ENCODE assay signal across 10 mouse cellular contexts in genomic region chr7:66342323-66342722, GRCm38 (mm10). TPM values are rescaled to one million over a fixed set of nuclear protein-coding genes. Genes with fewer than 3 reads are reported as not detected.
DNase-seq lines count a peak whose midpoint lies in the region; ATAC-seq and TF ChIP-seq lines count a peak whose summit lies in the region.
"Had no signal": no experiment of that assay in that cellular context is flagged by ENCODE, and none has a peak within 500 bp of the region (broad histone marks: within the 10 kb centered on the region; RNA-seq: fewer than 3 reads in every experiment).

No protein-coding gene starts in this region.

- no peak overlapping the region for H3K27ac ChIP-seq in kidney, embryonic 15.5 days
- H3K27ac ChIP-seq in ES-E14 (ENCODE audit: insufficient read depth, low read depth, low read length, poor library complexity, severe bottlenecking) = no peak overlapping the region
- H3K27ac ChIP-seq: lung, embryonic 15.5 days had no signal

- in situ Hi-C loops in ES-E14 (cut with MboI; ENCODE audit: low sequenced_read_pairs in 2 of 2, unreplicated experiment in 2 of 2) = no loop called here

- H3K4me1 ChIP-seq in kidney, embryonic 15.5 days = peaks cover 15% of the 10 kb centered on the region
- H3K4me1 ChIP-seq in ES-E14 (ENCODE audit: control insufficient read depth in 2 of 2, insufficient read depth in 2 of 2, low read length in 2 of 2, poor library complexity in 1 of 2) = no peaks in the 10 kb centered on the region

- no peak overlapping the region for H3K4me3 ChIP-seq in kidney, embryonic 15.5 days (replicated peaks)
- no peak overlapping the region for H3K4me3 ChIP-seq in ES-E14 (ENCODE audit: insufficient read depth in 1 of 2, low read depth in 1 of 2, low read length in 2 of 2, poor library complexity in 1 of 2, severe bottlenecking in 1 of 2)
- H3K4me3 ChIP-seq: lung, embryonic 15.5 days had no signal

- ATAC-seq in kidney, embryonic 15.5 days (replicated peaks; ENCODE audit: low FRiP score) = no peak

- DNase-seq in kidney, adult 11 months = peak; percentile 17
- peak; percentile 42 for DNase-seq in ES-E14 (ENCODE audit: low read depth, low spot score)
- peak; percentile 67 to 72 for DNase-seq in adrenal gland, postnatal 36 days
- DNase-seq in gastrocnemius, postnatal 10 days = peak; percentile 79
- DNase-seq in layer of hippocampus, postnatal 10 days (ENCODE audit: low spot score in 2 of 2) = peak; percentile 65 to 69
- DNase-seq in monocyte, adult 2 months (ENCODE audit: low read depth in 1 of 2, low spot score in 2 of 2) = peak; percentile 9 to 40
- peak; percentile 36 to 67 for DNase-seq in urinary bladder, postnatal 4 days (ENCODE audit: low spot score in 2 of 2)

- no peak overlapping the region for H3K9ac ChIP-seq in kidney, embryonic 15.5 days
- no peak overlapping the region for H3K9ac ChIP-seq in ES-E14 (ENCODE audit: insufficient read depth, low read depth, low read length, poor library complexity, severe bottlenecking)
- H3K9ac ChIP-seq: lung, embryonic 15.5 days had no signal

- H3K4me2 ChIP-seq in kidney, embryonic 15.5 days = no peak overlapping the region
- H3K4me2 ChIP-seq: lung, embryonic 15.5 days had no signal

- no peaks in the 10 kb centered on the region for H3K9me3 ChIP-seq in kidney, embryonic 15.5 days (replicated peaks)
- H3K9me3 ChIP-seq in ES-E14 (ENCODE audit: control insufficient read depth, insufficient read depth, low read depth, low read length) = no peaks in the 10 kb centered on the region
- H3K9me3 ChIP-seq: lung, embryonic 15.5 days had no signal

- no peaks in the 10 kb centered on the region for H3K36me3 ChIP-seq in kidney, embryonic 15.5 days
- H3K36me3 ChIP-seq in ES-E14 (ENCODE audit: control insufficient read depth, insufficient read depth, low read length, poor library complexity, severe bottlenecking) = no peaks in the 10 kb centered on the region

- H3K27me3 ChIP-seq in kidney, embryonic 15.5 days = no peaks in the 10 kb centered on the region
- H3K27me3 ChIP-seq: lung, embryonic 15.5 days had no signal

- 46% methylated on average over 4 of the region's 4 CpGs for WGBS in kidney, embryonic 15.5 days

TF ChIP-seq in ES-E14, 5 proteins besides CTCF, POLR2A, EP300 and RAD21:
- TF ChIP-seq CHD2 (IDR thresholded peaks at IDR 0.05; ENCODE audit: low read depth, low read length) (no peak), ZC3H11A (IDR thresholded peaks at IDR 0.05; ENCODE audit: borderline replicate concordance, low read depth, low read length) (no peak), ZNF384 (IDR thresholded peaks at IDR 0.05; ENCODE audit: low read depth, low read length) (no peak), MAFK (IDR thresholded peaks at IDR 0.05; ENCODE audit: insufficient read depth, low read depth, low read length) (no peak), HCFC1 (IDR thresholded peaks at IDR 0.05; ENCODE audit: borderline replicate concordance, insufficient read depth, low read length) (no peak)

RNA-seq across cellular contexts. Expression of gene Gm10974, which starts 23.4 kb away (rescaled TPM):
- polyA plus RNA-seq in kidney, embryonic 15.5 days (2015; fragmentation: Nextera tagmentation; extraction: Ambion mirVana) = not detected in 2 replicates
- not detected in 2 replicates for total RNA-seq in ES-E14 (2012; rRNA removed)
- not detected for total RNA-seq in adrenal gland, postnatal 36 days (2021)
- not detected for total RNA-seq in gastrocnemius, postnatal 10 days (2021)
- not detected for total RNA-seq in layer of hippocampus, postnatal 10 days (2021)
- polyA plus RNA-seq: embryonic facial prominence, embryonic 14.5 days; lung, embryonic 15.5 days had no signal

RNA-seq across cellular contexts. Expression of gene Lrrk1, which starts 45.8 kb away (rescaled TPM):
- 15.2 and 17.2 TPM in 2 replicates for polyA plus RNA-seq in kidney, embryonic 15.5 days (2015; fragmentation: Nextera tagmentation; extraction: Ambion mirVana)
- 3.3 and 7.4 TPM in 2 replicates for total RNA-seq in ES-E14 (2012; rRNA removed)
- total RNA-seq in adrenal gland, postnatal 36 days (2021) = 10 to 100 TPM; 15.3 to 15.5 TPM
- total RNA-seq in gastrocnemius, postnatal 10 days (2021) = 1 to 10 TPM; 7.7 to 9.2 TPM
- 1 to 10 TPM; 3.1 to 3.4 TPM for total RNA-seq in layer of hippocampus, postnatal 10 days (2021)

Comparison
In these comparisons a context has a peak if more than half of its experiments do, and no peak if none do; other contexts are left out.
1. DNase-seq: peak in every context shown above with its lines; median percentile 79 in gastrocnemius, postnatal 10 days; 70 in adrenal gland, postnatal 36 days; 67 in layer of hippocampus, postnatal 10 days; 52 in urinary bladder, postnatal 4 days; 42 in ES-E14; 24 in monocyte, adult 2 months; 17 in kidney, adult 11 months.